Mouse (Mus musculus): Measurements from ENCODE around the gene Men1.
A peak's percentile ranks its signal among the peaks of the same experiment; 100 is the strongest.
"Not testable (repeated sequence)": the region's sequence is repeated elsewhere in the genome, so short reads cannot be mapped to it uniquely, and the experiment has no call there.

The Men1 gene

GRCm38 (mm10) chr19:6304787-6305516 lies 29.8 kb upstream of the Men1 start:
- peak; percentile 91 for DNase-seq (ENCODE audit: extremely low spot score, low spot score)

GRCm38 (mm10) chr19:6305517-6306115 lies 29.2 kb upstream of the Men1 start:
- no peak for DNase-seq (ENCODE audit: extremely low spot score, low spot score)

- DNase-seq (ENCODE audit: extremely low spot score, low spot score): peak; percentile 82
These were observed 28.6 kb upstream of the Men1 start, which contains the start of gene Cdc42bpg for GRCm38 (mm10) chr19:6306137-6306551. TSS of gene Cdc42bpg (plus strand) at chr19:6306456.

- peak; percentile 75 for DNase-seq (ENCODE audit: extremely low spot score, low spot score)
These were observed 28.2 kb upstream of the Men1 start for GRCm38 (mm10) chr19:6306586-6306985.

- DNase-seq (ENCODE audit: extremely low spot score, low spot score): no peak
These were observed 26.8 kb upstream of the Men1 start for GRCm38 (mm10) chr19:6307733-6308531.

- no peak for DNase-seq (ENCODE audit: extremely low spot score, low spot score)
These were observed 24.6 kb upstream of the Men1 start for GRCm38 (mm10) chr19:6310181-6310580.

- DNase-seq (ENCODE audit: extremely low spot score, low spot score): not testable (repeated sequence)
These were observed 23.0 kb upstream of the Men1 start for GRCm38 (mm10) chr19:6311783-6312182.

GRCm38 (mm10) chr19:6313796-6314195 lies 21.0 kb upstream of the Men1 start:
- DNase-seq (ENCODE audit: extremely low spot score, low spot score): no peak

GRCm38 (mm10) chr19:6314513-6314912 lies 20.3 kb upstream of the Men1 start:
- DNase-seq (ENCODE audit: extremely low spot score, low spot score): no peak

GRCm38 (mm10) chr19:6315573-6315972 lies 19.2 kb upstream of the Men1 start:
- DNase-seq (ENCODE audit: extremely low spot score, low spot score): no peak

- DNase-seq (ENCODE audit: extremely low spot score, low spot score): no peak
These were observed 16.6 kb upstream of the Men1 start for GRCm38 (mm10) chr19:6318145-6318544.

- DNase-seq (ENCODE audit: extremely low spot score, low spot score): no peak
These were observed 13.4 kb upstream of the Men1 start for GRCm38 (mm10) chr19:6321358-6321757.

GRCm38 (mm10) chr19:6321786-6322621 lies 12.8 kb upstream of the Men1 start:
- DNase-seq (ENCODE audit: extremely low spot score, low spot score): no peak

- DNase-seq (ENCODE audit: extremely low spot score, low spot score): no peak
These were observed 10.0 kb upstream of the Men1 start for GRCm38 (mm10) chr19:6324751-6325150.

GRCm38 (mm10) chr19:6331178-6331577 lies 3.6 kb upstream of the Men1 start:
- no peak for DNase-seq (ENCODE audit: extremely low spot score, low spot score)

GRCm38 (mm10) chr19:6331719-6332516 lies 2.9 kb upstream of the Men1 start:
- DNase-seq (ENCODE audit: extremely low spot score, low spot score): peak; percentile 64

GRCm38 (mm10) chr19:6333761-6334595 lies 801 bp upstream of the Men1 start:
- no peak for DNase-seq (ENCODE audit: extremely low spot score, low spot score)

- DNase-seq (ENCODE audit: extremely low spot score, low spot score): no peak
These were observed 664 bp downstream of the Men1 start for GRCm38 (mm10) chr19:6335458-6335827.

- no peak for DNase-seq (ENCODE audit: extremely low spot score, low spot score)
These were observed 2.1 kb downstream of the Men1 start for GRCm38 (mm10) chr19:6336920-6337319.

GRCm38 (mm10) chr19:6338171-6338570 lies 3.4 kb downstream of the Men1 start:
- DNase-seq (ENCODE audit: extremely low spot score, low spot score): no peak
